Mouse (Mus musculus): ENCODE data around the gene Zbtb1. TPM values are rescaled to one million over a fixed set of nuclear protein-coding genes. Genes with fewer than 3 reads are reported as not detected.
A peak's percentile ranks its signal among the peaks of the same experiment; 100 is the strongest.

Zbtb1 gene
- polyA plus RNA-seq, 1 experiment from 2014 or later: 10.1 TPM

DNA sequence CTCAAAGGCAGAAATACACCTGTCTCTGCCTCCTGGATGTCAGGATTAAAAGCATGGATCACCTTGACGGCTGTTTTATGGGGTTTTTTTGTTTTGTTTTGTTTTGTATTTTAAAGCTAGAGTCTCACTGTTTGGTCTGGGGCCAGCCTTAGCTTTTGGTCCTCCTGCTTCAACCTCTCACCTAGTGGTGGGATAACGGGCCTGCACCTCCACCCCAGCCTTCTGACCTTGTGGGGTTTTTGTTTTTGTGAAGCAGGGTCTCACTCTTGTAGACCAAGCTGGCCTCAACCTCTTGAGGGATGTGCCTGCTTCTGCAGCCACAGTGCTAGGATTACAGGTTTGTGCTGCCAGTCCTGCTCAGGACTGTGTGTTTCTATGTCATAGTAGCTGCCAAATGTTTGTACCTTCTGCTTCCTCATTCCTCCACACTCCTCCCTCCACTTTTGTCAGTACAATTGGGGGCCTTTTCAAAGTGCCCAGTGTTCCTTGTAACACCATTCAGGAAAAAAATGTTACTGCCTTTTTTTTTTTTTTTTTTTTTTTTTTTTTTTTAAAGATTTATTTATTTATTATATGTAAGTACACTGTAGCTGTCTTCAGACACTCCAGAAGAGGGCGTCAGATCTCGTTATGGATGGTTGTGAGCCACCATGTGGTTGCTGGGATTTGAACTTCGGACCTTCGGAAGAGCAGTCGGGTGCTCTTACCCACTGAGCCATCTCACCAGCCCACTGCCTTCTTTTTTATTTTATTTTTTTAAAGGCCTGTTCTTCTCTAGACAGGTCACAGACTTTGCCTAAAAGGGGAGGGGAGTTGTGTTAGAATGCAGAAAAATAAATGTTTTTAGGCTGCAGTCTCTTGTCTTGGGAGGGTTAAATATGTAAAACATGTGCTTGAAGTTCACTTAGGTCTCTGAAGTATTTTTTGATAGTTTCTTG, 3.1 kb downstream of the Zbtb1 start:
- Histone ChIP-seq H3K27me3 (no peaks in the 10 kb centered on the region), H3K9ac (no peak overlapping the region; the same call in 1 of the 2 replicates), H3K9me3 (no peaks in the 10 kb centered on the region), H3K27ac (no peak overlapping the region), H3K4me3 (peak overlapping the region; percentile 95; the same call in 1 of the 2 replicates), H3K36me3 (no peaks in the 10 kb centered on the region), H3K4me2 (replicated peaks) (peak overlapping the region; percentile 92), H3K4me1 (peaks cover 48% of the 10 kb centered on the region)
- no peak for ATAC-seq (ENCODE audit: low FRiP score, low read depth)
- 73% methylated on average over 5 of the region's 7 CpGs for WGBS

GRCm38 (mm10) chr12:76373991-76374390, 3.9 kb downstream of the Zbtb1 start:
- H3K4me3 ChIP-seq: no peak overlapping the region
- no peaks in the 10 kb centered on the region for H3K27me3 ChIP-seq
- no peak overlapping the region for H3K9ac ChIP-seq
- WGBS: 63% methylated on average over 6 of the region's 6 CpGs
- H3K36me3 ChIP-seq: no peaks in the 10 kb centered on the region
- H3K4me1 ChIP-seq: peaks cover 42% of the 10 kb centered on the region
- H3K4me2 ChIP-seq (replicated peaks): no peak overlapping the region
- H3K27ac ChIP-seq: no peak overlapping the region
- no peaks in the 10 kb centered on the region for H3K9me3 ChIP-seq
- ATAC-seq (ENCODE audit: low FRiP score, low read depth): no peak

GRCm38 (mm10) chr12:76374911-76375310, 4.8 kb downstream of the Zbtb1 start:
- no peak for ATAC-seq (ENCODE audit: low FRiP score, low read depth)
- H3K36me3 ChIP-seq: no peaks in the 10 kb centered on the region
- H3K9ac ChIP-seq: no peak overlapping the region
- no peak overlapping the region for H3K4me2 ChIP-seq (replicated peaks)
- H3K4me1 ChIP-seq: peaks cover 47% of the 10 kb centered on the region
- H3K27me3 ChIP-seq: no peaks in the 10 kb centered on the region
- WGBS: 67% methylated on average over 4 of the region's 4 CpGs
- H3K4me3 ChIP-seq: no peak overlapping the region
- no peak overlapping the region for H3K27ac ChIP-seq
- no peaks in the 10 kb centered on the region for H3K9me3 ChIP-seq

- Histone ChIP-seq H3K4me3 (no peak overlapping the region), H3K4me1 (peaks cover 51% of the 10 kb centered on the region), H3K9ac (no peak overlapping the region), H3K36me3 (no peaks in the 10 kb centered on the region), H3K9me3 (no peaks in the 10 kb centered on the region), H3K27ac (no peak overlapping the region), H3K4me2 (replicated peaks) (no peak overlapping the region), H3K27me3 (no peaks in the 10 kb centered on the region)
- ATAC-seq (ENCODE audit: low FRiP score, low read depth): no peak
- WGBS: 82% methylated on average over 3 of the region's 3 CpGs
These were observed 5.4 kb downstream of the Zbtb1 start for GRCm38 (mm10) chr12:76375506-76375905.

- Histone ChIP-seq H3K9me3 (no peaks in the 10 kb centered on the region), H3K4me3 (no peak overlapping the region), H3K4me2 (replicated peaks) (no peak overlapping the region), H3K9ac (no peak overlapping the region), H3K27ac (no peak overlapping the region), H3K4me1 (peaks cover 49% of the 10 kb centered on the region), H3K36me3 (no peaks in the 10 kb centered on the region), H3K27me3 (no peaks in the 10 kb centered on the region)
- no peak for ATAC-seq (ENCODE audit: low FRiP score, low read depth)
- 51% methylated on average over 7 of the region's 7 CpGs for WGBS
These were observed 6.6 kb downstream of the Zbtb1 start for GRCm38 (mm10) chr12:76376649-76377048.

DNA sequence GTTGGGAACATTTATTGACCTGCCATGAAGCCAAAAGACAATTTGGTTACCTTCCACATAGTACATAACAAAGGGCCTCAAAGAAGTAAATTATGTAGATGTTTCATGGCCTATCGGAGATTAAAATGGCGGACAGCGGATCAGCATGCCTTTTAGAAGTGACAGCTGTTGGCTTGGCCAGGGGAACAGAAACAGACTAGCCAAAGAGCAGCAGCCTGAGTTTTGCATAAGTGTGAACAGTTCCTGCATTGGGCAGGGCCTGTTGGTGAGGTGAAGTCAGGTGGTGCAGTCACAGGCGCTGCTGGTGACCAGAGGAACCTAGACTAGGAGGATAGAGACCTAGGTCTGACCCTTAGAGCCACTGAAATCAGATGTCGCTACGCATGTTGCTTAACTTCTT, 7.0 kb downstream of the Zbtb1 start:
- Histone ChIP-seq H3K4me1 (peaks cover 45% of the 10 kb centered on the region), H3K36me3 (no peaks in the 10 kb centered on the region), H3K27me3 (no peaks in the 10 kb centered on the region), H3K9me3 (no peaks in the 10 kb centered on the region), H3K4me3 (no peak overlapping the region), H3K4me2 (replicated peaks) (no peak overlapping the region), H3K9ac (no peak overlapping the region), H3K27ac (no peak overlapping the region)
- no peak for ATAC-seq (ENCODE audit: low FRiP score, low read depth)
- 94% methylated on average over 6 of the region's 6 CpGs for WGBS

- no peak for ATAC-seq (ENCODE audit: low FRiP score, low read depth)
- Histone ChIP-seq H3K9ac (no peak overlapping the region), H3K4me3 (no peak overlapping the region), H3K27ac (no peak overlapping the region), H3K4me2 (replicated peaks) (no peak overlapping the region), H3K27me3 (no peaks in the 10 kb centered on the region), H3K9me3 (no peaks in the 10 kb centered on the region), H3K36me3 (0 out of 2 replicates have a peak, but pooled peaks cover under 1% of the 10 kb centered on the region), H3K4me1 (peaks cover 38% of the 10 kb centered on the region)
- 88% methylated on average over 3 of the region's 3 CpGs for WGBS
These were observed 7.7 kb downstream of the Zbtb1 start for GRCm38 (mm10) chr12:76377726-76378125.

DNA sequence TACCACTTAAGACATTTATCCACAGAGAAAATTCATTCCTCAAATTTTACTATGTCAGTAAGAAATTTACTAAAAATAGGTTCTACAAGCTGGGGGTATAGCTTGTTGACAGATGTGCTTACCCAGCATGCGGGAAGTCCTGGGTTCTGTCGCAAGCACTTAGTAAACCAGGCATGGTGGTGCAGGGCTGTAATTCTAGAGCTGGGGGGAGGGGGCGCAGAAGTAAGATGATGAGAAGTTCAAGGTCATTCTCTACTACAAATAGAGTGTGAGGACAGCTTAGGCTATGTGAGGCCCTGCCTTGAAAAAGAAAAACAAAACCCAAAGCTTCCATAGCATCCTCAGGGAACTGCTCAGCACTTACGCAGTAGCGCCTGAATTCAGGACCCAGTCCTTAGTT, 8.5 kb downstream of the Zbtb1 start:
- Histone ChIP-seq H3K36me3 (peaks cover 6% of the 10 kb centered on the region; the same call in 1 of the 2 replicates), H3K9ac (no peak overlapping the region), H3K27me3 (no peaks in the 10 kb centered on the region), H3K4me2 (replicated peaks) (no peak overlapping the region), H3K4me1 (peaks cover 31% of the 10 kb centered on the region), H3K27ac (no peak overlapping the region), H3K4me3 (no peak overlapping the region), H3K9me3 (no peaks in the 10 kb centered on the region)
- ATAC-seq (ENCODE audit: low FRiP score, low read depth): no peak
- WGBS: 82% methylated on average over 5 of the region's 5 CpGs

- peaks cover 17% of the 10 kb centered on the region; the same call in 1 of the 2 replicates for H3K4me1 ChIP-seq
- no peaks in the 10 kb centered on the region for H3K27me3 ChIP-seq
- H3K9ac ChIP-seq: no peak overlapping the region
- H3K4me3 ChIP-seq: no peak overlapping the region
- no peak overlapping the region for H3K27ac ChIP-seq
- WGBS: 87% methylated on average over 7 of the region's 7 CpGs
- ATAC-seq (ENCODE audit: low FRiP score, low read depth): no peak
- H3K9me3 ChIP-seq: no peaks in the 10 kb centered on the region
- H3K4me2 ChIP-seq (replicated peaks): no peak overlapping the region
- peaks cover 16% of the 10 kb centered on the region for H3K36me3 ChIP-seq
These were observed 10.1 kb downstream of the Zbtb1 start for GRCm38 (mm10) chr12:76380151-76380550.

- H3K4me1 ChIP-seq: no peaks in the 10 kb centered on the region
- peaks cover 51% of the 10 kb centered on the region for H3K36me3 ChIP-seq
- no peak overlapping the region for H3K4me2 ChIP-seq (replicated peaks)
- no peak overlapping the region for H3K27ac ChIP-seq
- H3K9ac ChIP-seq: no peak overlapping the region
- no peak overlapping the region for H3K4me3 ChIP-seq
- 92% methylated on average over 8 of the region's 8 CpGs for WGBS
- H3K27me3 ChIP-seq: no peaks in the 10 kb centered on the region
- ATAC-seq (ENCODE audit: low FRiP score, low read depth): no peak
- no peaks in the 10 kb centered on the region for H3K9me3 ChIP-seq
These were observed 15.3 kb downstream of the Zbtb1 start for GRCm38 (mm10) chr12:76385342-76385741.

DNA sequence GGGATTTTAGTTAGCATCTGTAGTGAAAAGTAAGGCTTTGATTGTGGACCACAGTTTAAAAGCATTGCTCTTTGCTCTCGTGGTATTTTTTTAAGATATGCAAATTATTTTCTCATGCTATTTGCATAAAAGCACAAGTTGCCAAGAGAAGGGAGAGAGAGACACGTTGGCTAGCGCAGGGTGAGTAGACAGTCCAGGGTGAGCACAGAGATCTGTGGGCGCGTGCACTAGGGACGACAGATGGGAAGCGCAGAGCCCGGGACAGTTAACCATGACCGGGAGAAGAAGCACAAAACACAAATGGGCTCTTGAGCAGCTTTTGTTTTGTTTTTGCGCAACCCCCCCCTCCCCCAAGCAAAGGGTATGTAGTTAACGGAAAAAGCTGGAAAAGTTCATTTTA, 18.7 kb downstream of the Zbtb1 start:
- no peaks in the 10 kb centered on the region for H3K4me1 ChIP-seq
- no peaks in the 10 kb centered on the region for H3K9me3 ChIP-seq
- ATAC-seq (ENCODE audit: low FRiP score, low read depth): no peak
- no peak overlapping the region for H3K9ac ChIP-seq
- peaks cover 44% of the 10 kb centered on the region for H3K36me3 ChIP-seq
- H3K27me3 ChIP-seq: no peaks in the 10 kb centered on the region
- no peak overlapping the region for H3K27ac ChIP-seq
- WGBS: 91% methylated on average over 11 of the region's 11 CpGs
- no peak overlapping the region for H3K4me2 ChIP-seq (replicated peaks)
- H3K4me3 ChIP-seq: no peak overlapping the region

GRCm38 (mm10) chr12:76391595-76392271, 21.7 kb downstream of the Zbtb1 start:
- no peaks in the 10 kb centered on the region for H3K4me1 ChIP-seq
- H3K27me3 ChIP-seq: no peaks in the 10 kb centered on the region
- no peak overlapping the region for H3K9ac ChIP-seq
- H3K9me3 ChIP-seq: no peaks in the 10 kb centered on the region
- peaks cover 23% of the 10 kb centered on the region for H3K36me3 ChIP-seq
- WGBS: 84% methylated on average over 3 of the region's 3 CpGs
- H3K4me3 ChIP-seq: no peak overlapping the region
- no peak overlapping the region for H3K27ac ChIP-seq
- no peak overlapping the region for H3K4me2 ChIP-seq (replicated peaks)
- ATAC-seq (ENCODE audit: low FRiP score, low read depth): no peak

Data from limb, embryonic 13.5 days (tissue).